Mouse (Mus musculus): ENCODE measurements at regions not wholly inside any gene's neighbourhood (a gene's known extent, or its start where the extent isn't known, plus 50 kb on each side); places are given as distances from the start of the nearest gene placed in this dataset.

- Histone ChIP-seq H3K4me3 (no peak overlapping the region), H3K27ac (no peak overlapping the region)
- TF ChIP-seq CTCF (IDR thresholded peaks at IDR 0.05): no peak
- no peak for DNase-seq
- intact Hi-C loops (cut with DNase I): no loop called here
Observed at GRCm38 (mm10) chr6:50784381-50784780, 130.1 kb upstream of the Npvf start.

- DNase-seq: no peak
- no peak for TF ChIP-seq CTCF (IDR thresholded peaks at IDR 0.05)
- no peak overlapping the region for H3K27ac ChIP-seq
- no peak overlapping the region for H3K4me3 ChIP-seq
- intact Hi-C loops (cut with DNase I): no loop called here
Observed at GRCm38 (mm10) chr6:50787666-50788065, 133.4 kb upstream of the Npvf start.

DNA sequence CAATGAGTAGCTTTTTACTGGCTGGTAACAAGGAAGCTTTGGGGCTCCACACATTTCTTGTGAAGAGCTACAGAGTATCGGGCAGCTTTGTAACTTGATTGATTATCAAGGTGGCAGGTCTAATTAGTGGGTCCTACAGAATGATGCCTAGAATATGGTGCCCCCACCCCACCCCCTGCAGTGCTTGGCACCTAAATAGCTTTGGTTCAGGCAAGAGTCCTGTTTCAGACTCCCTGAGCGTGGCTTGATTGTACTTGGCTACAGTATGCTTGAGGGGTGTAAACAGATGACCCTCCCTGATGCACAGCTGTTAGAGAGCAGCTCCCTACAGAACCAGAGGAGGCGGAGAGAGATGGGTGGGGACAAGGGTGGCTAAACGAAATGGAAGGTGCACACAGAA, 145.7 kb upstream of the Npvf start:
- intact Hi-C loops (cut with DNase I): no loop called here
- H3K4me3 ChIP-seq: no peak overlapping the region
- TF ChIP-seq CTCF (IDR thresholded peaks at IDR 0.05): no peak
- DNase-seq: no peak
- no peak overlapping the region for H3K27ac ChIP-seq

GRCm38 (mm10) chr6:50802956-50803355, 148.7 kb upstream of the Npvf start:
- intact Hi-C loops (cut with DNase I): loop anchor here (1.0 kb wide), 1 partner anchor 127 kb away; no protein-coding TSS in a partner anchor

GRCm38 (mm10) chr6:50804477-50805005, 150.3 kb upstream of the Npvf start:
- no peak overlapping the region for H3K27ac ChIP-seq
- no peak overlapping the region for H3K4me3 ChIP-seq
- intact Hi-C loops (cut with DNase I): no loop called here
- no peak for DNase-seq
- no peak for TF ChIP-seq CTCF (IDR thresholded peaks at IDR 0.05)

More at GRCm38 (mm10) chr6:50802956-50803355, 148.7 kb upstream of the Npvf start:
- Histone ChIP-seq H3K27ac (no peak overlapping the region), H3K4me3 (no peak overlapping the region)
- no peak for TF ChIP-seq CTCF (IDR thresholded peaks at IDR 0.05)
- DNase-seq: no peak

DNA sequence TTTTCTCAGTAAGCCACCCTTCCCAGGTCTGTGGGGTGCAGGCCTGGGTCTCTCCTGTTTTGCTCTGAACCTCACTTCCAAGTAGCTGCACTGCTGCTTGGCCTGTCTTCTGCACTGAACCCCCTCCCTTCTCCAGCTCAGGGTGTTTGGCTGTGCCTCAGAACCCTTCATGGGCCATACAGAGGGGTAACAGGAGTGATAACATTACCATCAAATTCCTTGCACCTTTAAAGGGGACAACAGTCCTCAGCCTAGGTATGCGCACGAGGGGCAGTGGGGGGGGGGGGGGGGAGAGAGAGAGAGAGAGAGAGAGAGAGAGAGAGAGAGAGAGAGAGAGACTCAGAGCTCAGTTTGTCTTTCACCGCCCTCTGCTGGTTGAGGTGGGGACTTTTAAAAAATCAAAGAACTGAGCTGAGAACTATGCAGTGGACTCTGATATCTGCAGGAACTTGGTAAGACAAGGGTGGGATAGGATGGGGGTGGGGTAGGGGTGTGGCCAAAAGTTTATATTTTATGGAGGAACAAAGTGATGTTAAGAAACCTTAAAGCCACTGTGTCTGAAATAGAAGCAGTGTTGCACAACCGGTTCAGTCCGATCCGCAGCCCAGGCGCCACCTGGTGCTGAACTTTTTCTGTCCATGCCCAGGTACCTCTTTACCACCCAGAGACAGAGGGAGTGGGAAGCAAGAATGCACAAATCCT, 152.3 kb upstream of the Npvf start:
- no peak overlapping the region for H3K4me3 ChIP-seq
- intact Hi-C loops (cut with DNase I): loop anchor here (1.0 kb wide), 1 partner anchor 127 kb away; no protein-coding TSS in a partner anchor
- peak; percentile 66 for TF ChIP-seq CTCF (IDR thresholded peaks at IDR 0.05)
- peak; percentile 55 for DNase-seq
- peak overlapping the region; percentile 75; the same call in 1 of the 2 replicates for H3K27ac ChIP-seq

DNA sequence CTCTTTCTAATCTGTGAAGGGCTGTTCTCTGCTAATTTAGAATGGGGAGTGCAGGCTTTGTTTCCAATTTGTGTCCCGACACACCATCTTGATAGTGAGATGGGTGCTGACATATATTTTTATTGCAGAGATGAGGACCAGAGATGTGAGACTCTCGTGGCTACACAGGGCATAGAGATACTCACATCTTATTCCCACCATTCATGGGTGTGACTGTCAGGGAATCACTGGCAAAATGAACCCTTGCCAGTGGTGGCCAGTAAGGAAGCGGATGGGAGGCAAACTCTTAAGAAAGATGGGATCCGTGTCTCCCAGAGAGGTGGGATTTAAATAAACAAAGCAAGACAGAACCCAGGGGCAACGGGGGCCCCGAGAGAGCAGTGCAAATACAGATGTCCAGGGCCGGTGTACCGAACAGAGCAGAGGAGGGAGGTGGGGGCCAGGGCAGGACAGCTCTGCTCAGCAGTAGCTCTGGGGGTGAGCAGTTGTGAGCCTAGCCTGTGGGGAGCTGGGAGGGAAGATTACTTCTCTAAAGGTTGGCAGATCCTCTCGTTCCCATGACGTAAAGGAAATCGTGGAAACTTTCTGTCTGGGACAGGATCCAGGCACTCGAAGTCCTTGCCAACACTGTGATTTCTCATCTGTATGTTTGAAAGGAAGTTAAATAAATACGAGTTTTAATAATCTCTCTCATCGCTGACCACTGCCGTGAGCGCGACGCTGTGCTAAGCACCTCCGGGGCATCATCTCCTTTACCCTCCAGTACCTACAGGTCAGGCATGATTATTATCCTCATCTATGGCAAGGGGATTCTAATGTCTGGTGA, 153.2 kb upstream of the Npvf start:
- Histone ChIP-seq H3K4me3 (peak overlapping the region; percentile 61), H3K27ac (peak overlapping the region; percentile 75)
- no peak for TF ChIP-seq CTCF (IDR thresholded peaks at IDR 0.05)
- intact Hi-C loops (cut with DNase I): loop anchor here (1.0 kb wide), 2 partner anchors 130 to 361 kb away; no protein-coding TSS in a partner anchor
- peak; percentile 49 for DNase-seq

- Histone ChIP-seq H3K27ac (peak overlapping the region; percentile 75), H3K4me3 (peak overlapping the region; percentile 61)
- DNase-seq: peak; percentile 71
- TF ChIP-seq CTCF (IDR thresholded peaks at IDR 0.05): peak; percentile 91; the same call in 1 of the 2 replicates
- intact Hi-C loops (cut with DNase I): loop anchor here (1.0 kb wide), 2 partner anchors 129 to 360 kb away; no protein-coding TSS in a partner anchor
Observed at GRCm38 (mm10) chr6:50808126-50808525, 153.9 kb upstream of the Npvf start.

GRCm38 (mm10) chr6:50808811-50809668, 154.8 kb upstream of the Npvf start:
- Histone ChIP-seq H3K27ac (peak overlapping the region; percentile 51; the same call in 1 of the 2 replicates), H3K4me3 (peak overlapping the region; percentile 61)
- intact Hi-C loops (cut with DNase I): loop anchor here (1.0 kb wide), 2 partner anchors 128 to 359 kb away; no protein-coding TSS in a partner anchor
- TF ChIP-seq CTCF (IDR thresholded peaks at IDR 0.05): no peak
- DNase-seq: no peak

GRCm38 (mm10) chr6:50809669-50809983, 155.4 kb upstream of the Npvf start:
- no peak for DNase-seq
- Histone ChIP-seq H3K4me3 (no peak overlapping the region), H3K27ac (no peak overlapping the region)
- no peak for TF ChIP-seq CTCF (IDR thresholded peaks at IDR 0.05)
- intact Hi-C loops (cut with DNase I): no loop called here

GRCm38 (mm10) chr6:50814936-50815500, 160.8 kb upstream of the Npvf start:
- intact Hi-C loops (cut with DNase I): no loop called here
- no peak for DNase-seq
- H3K4me3 ChIP-seq: no peak overlapping the region

GRCm38 (mm10) chr6:50815579-50815978, 161.3 kb upstream of the Npvf start:
- DNase-seq: no peak
- no peak for TF ChIP-seq CTCF (IDR thresholded peaks at IDR 0.05)

More at GRCm38 (mm10) chr6:50814936-50815500, 160.8 kb upstream of the Npvf start:
- TF ChIP-seq CTCF (IDR thresholded peaks at IDR 0.05): no peak
- no peak overlapping the region for H3K27ac ChIP-seq

More at GRCm38 (mm10) chr6:50815579-50815978, 161.3 kb upstream of the Npvf start:
- H3K27ac ChIP-seq: no peak overlapping the region
- intact Hi-C loops (cut with DNase I): no loop called here
- no peak overlapping the region for H3K4me3 ChIP-seq

Measured in gastrocnemius, adult 2 months (tissue).